Mouse (Mus musculus): ENCODE results near the gene Slc45a2.

Gene Slc45a2

GRCm38 (mm10) chr15:11066299-11066698 is 65.8 kb downstream of the Slc45a2 start:
- DNase-seq (ENCODE audit: low spot score) = no peak

- DNase-seq (ENCODE audit: low spot score) = no peak
These were observed 67.4 kb downstream of the Slc45a2 start for GRCm38 (mm10) chr15:11067891-11068290.

- DNase-seq (ENCODE audit: low spot score) = no peak
These were observed 75.3 kb downstream of the Slc45a2 start for GRCm38 (mm10) chr15:11075726-11076361.

Data from MN1 (cell line).